Mouse (Mus musculus): ENCODE results near the gene Gm12394. TPM values are rescaled to one million over a fixed set of nuclear protein-coding genes. Genes with fewer than 3 reads are reported as not detected.
"Not testable (repeated sequence)": the region's sequence is repeated elsewhere in the genome, so short reads cannot be mapped to it uniquely, and the experiment has no call there.

Gene Gm12394
- total RNA-seq, 2 experiments from 2014 or later = 0.07 TPM; not detected in 1

DNA sequence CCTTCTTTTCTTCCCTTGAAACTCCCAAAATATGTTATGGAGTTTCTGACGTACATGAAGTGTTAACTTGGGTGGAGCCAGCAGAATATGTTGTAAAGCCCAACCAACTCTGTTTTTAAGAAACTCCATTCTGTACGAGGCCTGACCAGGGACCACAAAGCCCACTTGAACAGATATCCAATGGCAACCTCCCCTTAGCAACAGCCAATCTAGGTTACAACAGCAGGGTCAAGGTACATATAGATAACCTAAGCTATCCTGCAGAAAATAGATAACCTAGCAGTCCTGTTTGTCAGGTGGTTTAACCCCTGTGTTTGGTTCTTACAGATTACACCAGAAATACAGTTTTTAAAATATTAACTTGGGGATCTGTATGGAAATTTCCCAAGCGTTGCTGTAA, 10.8 kb upstream of the Gm12394 start:
- no peak for DNase-seq
- intact Hi-C loops (cut with DNase I) = no loop called here

DNA sequence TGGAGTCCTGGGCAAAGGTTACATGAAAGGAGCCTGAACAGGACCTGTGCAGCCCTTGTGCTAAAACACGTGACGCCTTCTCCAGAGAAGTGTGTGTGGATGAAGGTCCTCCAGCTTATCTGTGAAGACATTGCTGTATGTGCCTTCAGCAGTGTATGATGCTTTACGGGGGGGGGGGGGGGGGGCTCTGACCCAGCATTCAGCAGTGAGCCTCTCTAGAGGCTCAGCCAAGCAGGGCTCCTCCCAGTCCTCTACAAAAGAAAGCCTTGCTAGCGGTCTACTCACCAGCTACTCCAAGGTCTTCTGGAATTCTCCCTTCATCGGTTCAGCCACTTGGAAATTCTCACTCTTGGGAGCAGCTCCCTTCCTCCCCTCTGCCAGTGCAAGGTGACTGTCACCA, 6.9 kb upstream of the Gm12394 start:
- DNase-seq; intact Hi-C loops (cut with DNase I): not testable (repeated sequence)

DNA sequence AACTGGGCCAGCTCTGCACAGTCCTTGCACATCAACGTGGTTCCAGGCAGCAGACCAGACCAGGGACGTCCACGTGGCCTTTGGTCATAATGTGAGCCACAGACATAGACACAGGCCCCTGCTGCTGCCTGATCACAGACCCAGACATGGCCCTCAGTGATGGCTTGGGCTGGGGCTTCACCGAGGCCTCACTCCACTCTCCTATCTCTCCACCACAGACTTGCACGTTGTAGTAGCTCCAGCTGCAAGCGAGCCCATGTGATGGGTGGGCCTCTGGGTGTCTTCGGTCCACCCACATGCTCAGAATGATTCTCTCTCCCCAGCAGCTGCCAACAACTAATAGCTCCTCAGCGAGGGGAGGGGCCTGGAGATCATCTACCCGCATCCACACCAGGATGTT, 3.9 kb upstream of the Gm12394 start:
- DNase-seq; intact Hi-C loops (cut with DNase I): not testable (repeated sequence)

DNA sequence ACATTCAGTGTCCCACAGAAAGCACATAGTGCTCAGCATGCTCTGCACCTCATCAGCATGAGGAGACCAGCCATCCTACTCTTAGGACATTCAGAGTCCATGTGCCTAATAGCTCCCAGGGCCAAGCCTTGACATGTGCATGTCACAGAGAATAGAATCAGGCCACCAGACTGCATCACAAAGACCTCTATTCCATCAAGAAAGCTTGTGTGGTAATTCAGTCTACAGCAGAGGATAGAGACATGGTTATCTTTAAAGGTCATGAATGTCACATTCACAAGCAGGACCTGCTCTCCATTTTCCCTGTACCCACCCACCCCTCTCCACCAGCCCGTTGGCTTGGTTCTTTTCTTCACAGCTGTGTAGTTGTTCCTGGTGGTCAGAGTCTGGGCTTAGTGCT, 2.8 kb downstream of the Gm12394 start, which contains the start of gene Fam205a1:
TSS of gene Fam205a1 (minus strand) at position 101 of the 400 bp plus-strand sequence.
- DNase-seq; intact Hi-C loops (cut with DNase I): not testable (repeated sequence)

DNA sequence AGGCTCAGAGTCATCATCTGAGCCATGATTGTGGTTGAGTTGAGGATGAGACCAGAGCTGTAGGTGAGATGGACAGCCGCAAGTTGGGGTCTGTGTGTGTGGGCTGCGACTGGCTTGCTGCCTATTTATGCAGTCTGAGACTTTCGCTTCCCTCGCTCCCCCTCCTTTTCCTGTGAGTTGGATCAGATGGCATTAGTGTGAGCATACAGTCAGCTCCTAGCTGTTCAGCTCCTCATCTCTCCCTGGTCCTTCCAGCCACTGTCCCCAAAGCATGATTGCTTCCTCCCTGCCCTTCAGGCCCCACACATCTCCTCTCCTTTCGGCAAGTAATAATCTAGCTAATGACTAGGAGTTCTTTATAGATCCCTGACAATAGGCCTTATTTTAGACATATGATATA, 82.7 kb downstream of the Gm12394 start, which contains the start of gene Ccl21a:
TSS of gene Ccl21a (minus strand) at position 101 of the 400 bp plus-strand sequence.
- intact Hi-C loops (cut with DNase I); DNase-seq: not testable (repeated sequence)

DNA sequence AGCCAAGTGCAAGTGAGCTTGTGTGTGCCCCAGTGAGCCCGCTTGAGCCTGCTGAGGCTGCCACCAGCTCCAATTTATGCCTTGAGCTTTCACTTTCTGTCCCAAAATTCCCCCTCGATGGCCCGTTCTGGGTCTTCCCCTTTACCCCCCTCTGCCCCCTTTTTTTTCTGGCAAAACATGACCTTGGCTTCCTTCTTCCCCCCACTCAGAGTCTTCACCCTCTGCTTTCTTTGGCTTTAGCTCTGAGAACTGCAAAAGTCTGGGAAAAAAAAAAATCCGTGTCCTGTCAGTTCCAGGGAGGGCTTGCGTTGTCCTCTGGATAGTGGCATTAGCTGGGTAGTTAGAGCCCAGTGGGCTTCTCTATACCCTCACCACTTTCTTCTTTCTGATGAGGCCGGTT, 100.1 kb downstream of the Gm12394 start, which contains the start of gene Ccl19:
TSS of gene Ccl19 (minus strand) at position 101 of the 400 bp plus-strand sequence.
- intact Hi-C loops (cut with DNase I) = not testable (repeated sequence)

DNA sequence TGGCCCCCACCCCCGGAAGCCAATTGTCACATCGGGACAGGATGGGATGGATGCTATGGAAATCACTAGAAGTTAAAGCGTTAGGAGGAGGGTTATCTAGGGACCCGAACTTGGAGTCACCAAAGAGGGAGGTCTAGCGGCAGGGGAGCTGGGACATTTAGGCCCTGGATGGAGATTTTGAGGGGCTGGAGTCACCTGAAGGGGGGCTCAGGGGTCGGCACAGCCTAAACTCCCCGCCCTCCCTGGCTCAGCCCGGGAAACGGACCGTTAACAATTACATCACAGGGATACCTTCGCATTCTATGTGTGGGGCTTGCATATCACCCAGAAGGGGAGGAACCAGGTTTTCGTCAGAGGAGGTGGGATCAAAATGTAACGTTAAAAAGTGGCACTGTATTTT, 121.3 kb downstream of the Gm12394 start, which contains the start of gene 4930578G10Rik:
TSS of gene 4930578G10Rik (plus strand) at position 301 of the 400 bp plus-strand sequence.
- DNase-seq; intact Hi-C loops (cut with DNase I): not testable (repeated sequence)

More for the DNA sequence above, 100.1 kb downstream of the Gm12394 start, which contains the start of gene Ccl19:
- DNase-seq = not testable (repeated sequence)

Other genes with a start within 250 kb of the Gm12394 start
- not detected for gene Gm10591, start 244.6 kb downstream of the Gm12394 start, total RNA-seq (2021)
- gene Gm2564, start 227.1 kb downstream of the Gm12394 start, total RNA-seq (2021) = 1 to 10 TPM; 1.4 to 2.0 TPM
- gene Ccl27b, start 201.5 kb downstream of the Gm12394 start, total RNA-seq (2021) = not detected
- gene Il11ra2, start 194.9 kb downstream of the Gm12394 start, total RNA-seq (2021) = not detected
- gene 4930578G10Rik, start 121.2 kb downstream of the Gm12394 start, total RNA-seq (2021) = not detected
- gene Ccl19, start 100.2 kb downstream of the Gm12394 start, total RNA-seq (2021) = not detected
- gene Ccl21a, start 82.8 kb downstream of the Gm12394 start, total RNA-seq (2021) = 10 to 100 TPM; 17.4 to 18.5 TPM
- gene Fam205a1, start 2.9 kb downstream of the Gm12394 start, total RNA-seq (2021) = not detected
- gene Fam205c, start 17.5 kb upstream of the Gm12394 start, total RNA-seq (2021) = 1 to 10 TPM; 2.7 to 2.9 TPM
- 1 to 10 TPM; 8.0 to 9.5 TPM for gene Phf24, start 59.9 kb upstream of the Gm12394 start, total RNA-seq (2021)
- 10 to 100 TPM; 61.8 to 68.9 TPM for gene Dnajb5, start 93.0 kb upstream of the Gm12394 start, total RNA-seq (2021)
- not detected for gene 1700022I11Rik, start 112.8 kb upstream of the Gm12394 start, total RNA-seq (2021)
- 100 to 1,000 TPM; 306 to 324 TPM for gene Vcp, start 143.7 kb upstream of the Gm12394 start, total RNA-seq (2021)
- 1 to 10 TPM; 5.8 to 6.7 TPM for gene Fancg, start 153.7 kb upstream of the Gm12394 start, total RNA-seq (2021)
- gene Pigo, start 169.0 kb upstream of the Gm12394 start, total RNA-seq (2021) = 10 to 100 TPM; 19.3 to 25.1 TPM
- gene Stoml2, start 174.9 kb upstream of the Gm12394 start, total RNA-seq (2021) = 100 to 1,000 TPM in 1 of 2 experiments, 10 to 100 TPM in 1; 99.9 to 106 TPM
- gene Fam214b, start 189.4 kb upstream of the Gm12394 start, total RNA-seq (2021) = 10 to 100 TPM; 23.6 to 30.7 TPM
- gene Unc13b, start 202.2 kb upstream of the Gm12394 start, total RNA-seq (2021) = 10 to 100 TPM; 28.3 to 31.4 TPM

Measured in heart, postnatal 10 days (tissue).